Mouse (Mus musculus): ENCODE results near the gene Tmem43. TPM values are rescaled to one million over a fixed set of nuclear protein-coding genes. Genes with fewer than 3 reads are reported as not detected.

Tmem43 gene
- total and polyA plus RNA-seq, 2 experiments from 2014 or later, result 59.4 to 83.4 TPM

DNA sequence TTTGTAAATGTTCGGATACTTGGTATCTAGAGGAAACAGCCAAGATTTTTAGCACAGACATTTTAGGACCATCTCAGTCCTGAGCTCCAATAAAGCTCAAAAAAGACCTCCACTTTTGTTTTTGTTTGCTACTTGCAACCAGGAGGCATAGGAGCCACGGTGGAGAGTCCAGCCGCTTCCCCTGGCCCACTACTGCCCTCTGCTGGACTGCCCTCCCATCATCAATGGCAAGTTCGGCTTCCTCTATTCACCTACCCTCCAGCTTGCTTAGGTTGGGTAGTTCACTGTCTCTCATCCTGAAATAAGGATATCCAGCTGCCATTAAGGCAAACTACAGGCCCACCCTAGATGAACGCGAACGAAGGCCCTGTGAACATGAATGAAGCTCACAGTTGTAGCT lies 35.8 kb downstream of the Tmem43 start:
- Histone ChIP-seq H3K4me2 (ENCODE audit: low read depth) (no peak overlapping the region), H3K36me3 (ENCODE audit: insufficient read depth) (peaks cover 48% of the 10 kb centered on the region), H3K9ac (no peak overlapping the region), H3K4me3 (ENCODE audit: low read depth, low read length) (no peak overlapping the region), H3K9me3 (ENCODE audit: low read length) (no peaks in the 10 kb centered on the region), H3K4me1 (ENCODE audit: insufficient read depth) (0 out of 2 replicates have a peak, but pooled peaks cover 1% of the 10 kb centered on the region), H3K27me3 (ENCODE audit: insufficient read depth, low read length) (no peaks in the 10 kb centered on the region), H3K27ac (ENCODE audit: low read depth, low read length) (no peak overlapping the region)
- WGBS, result 44% methylated on average over 7 of the region's 7 CpGs
- peak; percentile 78 for TF ChIP-seq CTCF (IDR thresholded peaks at IDR 0.05; ENCODE audit: low read depth)
- no peak for ATAC-seq
- peak; percentile 33 for DNase-seq

- no peaks in the 10 kb centered on the region for H3K27me3 ChIP-seq (ENCODE audit: insufficient read depth, low read length)
- peaks cover 10% of the 10 kb centered on the region; the same call in 1 of the 2 replicates for H3K4me1 ChIP-seq (ENCODE audit: insufficient read depth)
- H3K4me2 ChIP-seq (ENCODE audit: low read depth), result no peak overlapping the region
- no peak overlapping the region for H3K9ac ChIP-seq
- no peak overlapping the region for H3K27ac ChIP-seq (ENCODE audit: low read depth, low read length)
- no peak overlapping the region for H3K4me3 ChIP-seq (ENCODE audit: low read depth, low read length)
- H3K36me3 ChIP-seq (ENCODE audit: insufficient read depth), result peaks cover 39% of the 10 kb centered on the region
- WGBS, result 79% methylated on average over 10 of the region's 10 CpGs
- no peaks in the 10 kb centered on the region for H3K9me3 ChIP-seq (ENCODE audit: low read length)
- no peak for TF ChIP-seq CTCF (IDR thresholded peaks at IDR 0.05; ENCODE audit: low read depth)
- no peak for DNase-seq
- ATAC-seq, result no peak
Measured at GRCm38 (mm10) chr6:91510211-91510610, 36.7 kb downstream of the Tmem43 start.

GRCm38 (mm10) chr6:91514135-91514534 lies 40.6 kb downstream of the Tmem43 start:
- Histone ChIP-seq H3K27ac (ENCODE audit: low read depth, low read length) (no peak overlapping the region), H3K27me3 (ENCODE audit: insufficient read depth, low read length) (no peaks in the 10 kb centered on the region), H3K4me2 (ENCODE audit: low read depth) (no peak overlapping the region), H3K4me1 (ENCODE audit: insufficient read depth) (peaks cover 13% of the 10 kb centered on the region; the same call in 1 of the 2 replicates), H3K9me3 (ENCODE audit: low read length) (no peaks in the 10 kb centered on the region), H3K9ac (no peak overlapping the region), H3K36me3 (ENCODE audit: insufficient read depth) (peaks cover 22% of the 10 kb centered on the region), H3K4me3 (ENCODE audit: low read depth, low read length) (no peak overlapping the region)
- ATAC-seq, result no peak
- DNase-seq, result no peak
- no peak for TF ChIP-seq CTCF (IDR thresholded peaks at IDR 0.05; ENCODE audit: low read depth)

DNA sequence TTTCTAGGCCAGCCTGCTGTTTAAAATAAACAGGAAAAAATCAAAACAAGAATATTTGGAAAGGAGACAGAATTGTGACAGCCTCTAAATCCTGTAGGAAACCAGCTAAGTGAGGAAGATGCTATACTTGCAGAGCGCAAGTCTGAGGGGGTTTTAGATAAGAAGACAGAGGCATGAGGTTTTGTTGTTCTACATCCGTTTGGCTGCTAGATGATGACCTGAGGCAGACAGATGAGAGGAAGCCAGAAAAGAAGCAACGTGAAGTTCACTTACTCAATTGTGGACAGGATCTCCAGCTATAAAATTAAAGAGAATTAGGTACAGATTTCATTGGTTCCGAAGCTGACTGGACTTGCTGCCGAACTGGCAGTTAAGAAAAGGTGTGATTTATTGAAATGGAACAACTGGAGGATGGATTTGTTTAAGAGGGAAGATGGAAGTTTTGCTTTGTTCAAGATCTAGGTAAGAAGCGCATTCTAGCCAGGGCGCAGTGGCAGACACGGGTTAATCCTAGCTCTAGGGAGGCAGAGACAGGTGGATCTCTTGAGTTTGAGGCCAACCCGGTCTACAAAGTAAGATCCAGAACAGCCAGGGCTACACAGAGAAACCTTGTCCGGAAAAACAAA lies 41.3 kb downstream of the Tmem43 start:
- Histone ChIP-seq H3K4me3 (ENCODE audit: low read depth, low read length) (peak overlapping the region; percentile 77), H3K27ac (ENCODE audit: low read depth, low read length) (peak overlapping the region; percentile 78), H3K9me3 (ENCODE audit: low read length) (no peaks in the 10 kb centered on the region), H3K4me1 (ENCODE audit: insufficient read depth) (peaks cover 13% of the 10 kb centered on the region; the same call in 1 of the 2 replicates), H3K36me3 (ENCODE audit: insufficient read depth) (peaks cover 29% of the 10 kb centered on the region), H3K4me2 (ENCODE audit: low read depth) (peak overlapping the region; percentile 92), H3K27me3 (ENCODE audit: insufficient read depth, low read length) (no peaks in the 10 kb centered on the region), H3K9ac (peak overlapping the region; percentile 88)
- no peak for ATAC-seq
- TF ChIP-seq CTCF (IDR thresholded peaks at IDR 0.05; ENCODE audit: low read depth), result no peak
- DNase-seq, result peak; percentile 4
- 29% methylated on average over 10 of the region's 10 CpGs for WGBS

DNA sequence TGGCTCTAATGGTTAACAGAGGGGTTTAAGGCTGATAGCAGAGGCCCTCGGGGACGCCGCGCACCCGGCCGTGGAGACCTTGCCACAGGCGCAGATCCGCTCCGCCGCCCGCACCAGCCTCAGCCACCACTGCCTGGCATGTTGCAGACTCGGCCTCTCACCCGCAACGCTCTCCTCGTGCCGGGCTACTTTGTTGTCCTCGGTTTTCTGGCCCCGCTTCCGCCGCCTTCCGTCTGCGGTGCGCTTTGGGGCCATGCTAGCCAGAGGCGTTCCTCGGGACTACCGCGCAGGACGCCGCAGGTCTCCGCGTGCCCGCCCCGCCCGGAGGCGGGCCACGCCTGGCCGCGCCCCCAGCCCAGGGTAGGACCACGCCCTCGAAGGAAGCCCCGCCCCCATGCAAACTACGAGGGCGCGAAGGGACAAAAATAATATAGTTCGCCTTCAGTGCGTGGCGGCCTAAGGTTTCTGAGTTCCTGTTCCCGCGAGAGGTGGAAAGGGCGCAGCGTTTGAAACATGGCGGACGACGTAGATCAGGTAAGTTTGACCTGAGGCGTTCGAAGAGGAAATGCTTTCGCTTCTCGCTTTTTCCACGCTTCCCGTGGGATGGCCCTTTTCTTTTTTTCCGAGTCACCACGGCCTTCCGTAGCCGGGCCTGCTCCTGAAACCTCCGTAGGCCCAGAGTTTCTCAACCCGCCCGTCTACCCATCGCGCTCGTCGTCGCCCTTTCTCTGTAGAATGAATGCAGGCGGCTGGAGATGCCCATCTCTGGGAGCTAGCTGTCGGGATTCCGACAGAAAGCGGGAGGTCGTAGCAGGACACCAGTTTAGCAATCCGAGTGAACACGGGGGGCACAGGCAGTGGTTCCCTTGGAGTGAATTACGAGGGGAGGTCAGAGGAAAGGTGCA lies 42.3 kb downstream of the Tmem43 start, which contains the start of the genes Xpc and Lsm3:
Gene Xpc (minus strand): TSS at position 344 of the 905 bp plus-strand sequence.
Gene Lsm3 (plus strand): TSS at position 384 of the 905 bp plus-strand sequence.
- H3K4me1 ChIP-seq (ENCODE audit: insufficient read depth), result peaks cover 13% of the 10 kb centered on the region; the same call in 1 of the 2 replicates
- H3K9ac ChIP-seq, result peak within 1 kb of the TSS; percentile 88
- peak within 1 kb of the TSS; percentile 77 for H3K4me3 ChIP-seq (ENCODE audit: low read depth, low read length)
- H3K4me2 ChIP-seq (ENCODE audit: low read depth), result peak within 1 kb of the TSS; percentile 92
- ATAC-seq (peak; percentile 96), DNase-seq (peak; percentile 98)
- no peaks in the 10 kb centered on the region for H3K27me3 ChIP-seq (ENCODE audit: insufficient read depth, low read length)
- peak within 1 kb of the TSS; percentile 79 for H3K27ac ChIP-seq (ENCODE audit: low read depth, low read length)
- 1% methylated on average over 80 of the region's 80 CpGs for WGBS
- peaks cover 38% of the 10 kb centered on the region for H3K36me3 ChIP-seq (ENCODE audit: insufficient read depth)
- TF ChIP-seq CTCF (IDR thresholded peaks at IDR 0.05; ENCODE audit: low read depth), result peak; percentile 16; the same call in 1 of the 2 replicates
- H3K9me3 ChIP-seq (ENCODE audit: low read length), result no peaks in the 10 kb centered on the region

GRCm38 (mm10) chr6:91518454-91519020 lies 45.0 kb downstream of the Tmem43 start:
- no peak for DNase-seq
- H3K36me3 ChIP-seq (ENCODE audit: insufficient read depth), result peaks cover 60% of the 10 kb centered on the region
- no peaks in the 10 kb centered on the region for H3K9me3 ChIP-seq (ENCODE audit: low read length)
- H3K27me3 ChIP-seq (ENCODE audit: insufficient read depth, low read length), result no peaks in the 10 kb centered on the region
- no peak overlapping the region for H3K4me3 ChIP-seq (ENCODE audit: low read depth, low read length)
- WGBS, result 90% methylated on average over 7 of the region's 7 CpGs
- H3K4me1 ChIP-seq (ENCODE audit: insufficient read depth), result peaks cover 13% of the 10 kb centered on the region; the same call in 1 of the 2 replicates
- ATAC-seq, result no peak
- H3K27ac ChIP-seq (ENCODE audit: low read depth, low read length), result no peak overlapping the region
- H3K9ac ChIP-seq, result no peak overlapping the region
- no peak overlapping the region for H3K4me2 ChIP-seq (ENCODE audit: low read depth)
- TF ChIP-seq CTCF (IDR thresholded peaks at IDR 0.05; ENCODE audit: low read depth), result no peak
